Mouse (Mus musculus) gastrocnemius, postnatal 14 days (tissue): ENCODE measurements around the gene Pou3f1. TPM values are rescaled to one million over a fixed set of nuclear protein-coding genes. Genes with fewer than 3 reads are reported as not detected.

ENCODE experiments used
- DNase-seq: peaks from one replicate; pipeline ENCODE4 v3.0.0; 2021; ENCODE audit warnings: mixed read lengths
- intact Hi-C: fragments of 180-260 bp; cut with DNase I; formaldehyde crosslinking; loops from one replicate; pipeline ENCODE4 v1.15.1; 2025; ENCODE audit warnings: low total_unique reads
- total RNA-seq, 2 experiments: library from RNA; stranded (reverse); gene quantifications; 2 replicates each; pipeline ENCODE4 v1.2.3; 2021

Gene Pou3f1
- total RNA-seq, 2 experiments from 2014 or later, result 1.3 to 2.2 TPM

DNA sequence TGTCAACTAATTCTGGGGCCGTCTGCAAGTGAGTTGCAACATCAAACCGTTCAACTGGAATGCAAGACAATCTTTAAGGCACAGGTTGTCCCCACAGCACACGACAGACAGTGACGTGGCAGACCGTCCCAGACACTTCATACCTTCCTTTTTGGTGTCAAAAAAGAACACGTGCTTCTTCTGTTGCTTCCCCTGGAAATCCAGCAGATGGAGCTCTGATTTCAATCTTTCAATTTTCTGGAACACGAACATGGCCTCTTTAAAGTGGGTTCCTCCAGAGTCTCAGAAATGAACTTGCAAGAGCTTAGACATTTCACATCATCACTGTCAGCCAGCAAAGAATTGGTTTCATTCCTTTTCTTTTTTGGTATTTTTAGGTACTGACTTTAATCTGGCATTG, 25.7 kb downstream of the Pou3f1 start:
- intact Hi-C loops, result no loop called here
- no peak for DNase-seq

DNA sequence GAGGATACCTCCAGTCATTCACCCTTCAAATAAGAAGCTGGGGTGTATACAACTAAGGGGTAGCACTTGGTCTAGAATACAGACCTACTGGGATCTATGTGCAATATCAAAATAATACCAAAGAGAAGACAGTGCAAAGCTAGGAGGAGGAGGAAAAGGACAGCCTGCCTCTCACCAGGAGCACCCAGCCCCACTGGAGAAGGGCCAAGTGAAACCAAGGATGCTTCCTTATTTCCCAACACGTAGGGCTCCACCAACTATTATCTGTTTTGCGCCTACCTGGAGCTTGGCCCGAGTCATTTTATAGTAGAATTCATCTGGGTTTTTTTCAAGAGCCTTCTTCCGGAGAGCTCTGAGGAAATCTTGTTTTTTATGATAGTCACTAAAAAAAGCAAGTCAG, 26.9 kb downstream of the Pou3f1 start:
- intact Hi-C loops, result no loop called here
- no peak for DNase-seq

DNA sequence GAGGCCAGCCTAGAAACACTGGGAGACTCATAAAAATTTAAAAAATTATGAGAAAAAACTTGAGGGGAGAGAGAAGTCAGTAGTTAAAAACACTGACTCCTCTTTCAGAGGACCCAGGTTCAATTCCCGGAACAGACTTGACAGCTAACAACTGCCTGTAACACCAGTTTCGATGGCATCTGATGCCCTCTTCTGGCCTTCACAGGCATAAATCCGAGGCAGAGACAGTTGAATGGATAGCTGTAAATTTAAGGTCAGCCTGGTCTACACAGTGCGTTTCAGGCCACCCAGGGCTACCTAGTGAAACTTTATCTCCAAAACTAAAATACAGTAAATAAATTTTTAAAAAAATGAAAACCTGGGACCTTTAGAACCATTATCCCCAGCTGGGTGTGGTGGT, 28.4 kb downstream of the Pou3f1 start:
- intact Hi-C loops, result no loop called here

DNA sequence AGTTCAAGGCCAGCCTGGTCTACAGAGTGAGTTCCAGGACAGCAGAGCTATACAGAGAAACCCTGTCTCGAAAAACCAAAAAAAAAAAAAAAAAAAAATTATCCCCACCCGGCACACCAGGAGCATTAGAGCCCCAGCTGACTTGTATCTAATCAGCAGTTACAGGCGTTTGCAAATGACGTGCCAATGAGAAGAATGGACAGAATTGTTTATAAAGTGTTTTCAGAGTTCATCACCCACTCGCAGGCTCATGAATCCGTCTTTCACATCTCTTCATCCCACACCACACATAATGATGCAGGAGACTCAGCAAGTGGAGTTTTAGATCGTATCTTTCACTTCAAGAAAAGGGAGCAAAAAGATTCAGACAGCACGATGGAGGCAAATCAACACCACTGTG, 28.8 kb downstream of the Pou3f1 start:
- no peak for DNase-seq
- intact Hi-C loops, result no loop called here

More for the DNA sequence above, 28.4 kb downstream of the Pou3f1 start:
- DNase-seq, result no peak

DNA sequence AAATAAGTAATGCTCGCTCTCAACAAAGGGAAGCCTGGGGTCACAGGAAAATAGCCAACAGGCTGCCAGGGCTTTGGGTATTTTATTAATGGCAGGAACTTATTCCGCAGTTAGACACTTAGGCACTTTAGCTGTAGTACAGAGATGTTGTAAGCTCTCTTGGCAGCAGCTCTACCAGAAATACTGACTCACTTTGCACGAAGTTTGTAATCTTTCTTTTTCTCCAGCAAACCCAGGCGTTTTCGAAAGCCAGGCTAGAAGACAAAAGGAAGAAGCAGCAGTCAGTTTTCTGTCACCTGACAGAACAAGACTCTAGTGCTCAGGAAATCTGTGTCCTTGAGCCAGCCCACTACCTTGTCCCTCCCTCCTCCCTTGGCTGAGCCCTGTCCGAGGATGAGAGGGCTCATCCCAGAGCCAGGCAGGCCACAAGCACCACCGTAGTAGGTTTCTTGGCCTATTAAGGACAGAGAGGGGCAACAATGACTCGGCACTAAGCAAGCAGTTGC, 29.3 kb downstream of the Pou3f1 start:
- DNase-seq, result no peak
- intact Hi-C loops, result no loop called here

DNA sequence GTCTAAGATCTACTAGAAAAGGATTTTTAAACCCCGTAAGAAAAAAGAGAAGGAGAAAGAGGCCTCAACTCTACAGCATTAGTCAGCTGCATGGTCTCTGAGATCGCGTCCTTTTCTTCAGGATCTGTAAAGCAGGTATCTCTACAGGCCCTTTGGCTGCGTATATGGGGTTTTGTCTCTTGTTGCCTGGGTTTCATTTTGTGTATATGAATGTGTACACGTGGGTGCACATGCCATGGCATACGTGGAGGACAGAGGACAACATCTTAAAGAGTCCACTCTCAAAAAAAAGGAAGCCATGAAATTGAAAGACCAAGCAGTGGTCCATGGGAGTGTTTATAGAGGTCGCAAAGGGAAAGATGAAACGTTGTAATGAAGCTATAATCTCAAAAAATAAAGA, 34.8 kb downstream of the Pou3f1 start:
- DNase-seq, result no peak
- intact Hi-C loops, result no loop called here

DNA sequence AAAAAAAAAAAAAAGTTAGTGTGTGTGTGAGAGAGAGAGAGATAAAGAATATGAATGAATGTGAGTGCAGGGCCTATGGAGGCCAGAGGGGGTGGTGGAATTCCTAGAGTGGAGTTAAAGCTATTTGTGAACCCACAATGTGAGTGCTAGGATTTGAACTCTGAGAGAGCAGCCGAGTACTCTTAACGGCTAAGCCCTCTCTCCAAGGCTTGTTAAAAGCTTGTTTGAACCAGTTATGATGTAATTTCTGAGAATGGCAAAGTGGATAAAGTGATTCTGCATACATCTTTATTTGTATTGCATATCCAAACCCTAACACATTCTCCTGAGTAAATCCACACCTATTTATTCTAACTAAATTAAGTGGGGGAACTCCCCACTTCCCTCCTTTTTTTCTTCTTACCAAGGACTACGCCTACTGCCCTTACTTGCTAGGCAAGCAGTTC, 35.8 kb downstream of the Pou3f1 start:
- intact Hi-C loops, result no loop called here
- no peak for DNase-seq

DNA sequence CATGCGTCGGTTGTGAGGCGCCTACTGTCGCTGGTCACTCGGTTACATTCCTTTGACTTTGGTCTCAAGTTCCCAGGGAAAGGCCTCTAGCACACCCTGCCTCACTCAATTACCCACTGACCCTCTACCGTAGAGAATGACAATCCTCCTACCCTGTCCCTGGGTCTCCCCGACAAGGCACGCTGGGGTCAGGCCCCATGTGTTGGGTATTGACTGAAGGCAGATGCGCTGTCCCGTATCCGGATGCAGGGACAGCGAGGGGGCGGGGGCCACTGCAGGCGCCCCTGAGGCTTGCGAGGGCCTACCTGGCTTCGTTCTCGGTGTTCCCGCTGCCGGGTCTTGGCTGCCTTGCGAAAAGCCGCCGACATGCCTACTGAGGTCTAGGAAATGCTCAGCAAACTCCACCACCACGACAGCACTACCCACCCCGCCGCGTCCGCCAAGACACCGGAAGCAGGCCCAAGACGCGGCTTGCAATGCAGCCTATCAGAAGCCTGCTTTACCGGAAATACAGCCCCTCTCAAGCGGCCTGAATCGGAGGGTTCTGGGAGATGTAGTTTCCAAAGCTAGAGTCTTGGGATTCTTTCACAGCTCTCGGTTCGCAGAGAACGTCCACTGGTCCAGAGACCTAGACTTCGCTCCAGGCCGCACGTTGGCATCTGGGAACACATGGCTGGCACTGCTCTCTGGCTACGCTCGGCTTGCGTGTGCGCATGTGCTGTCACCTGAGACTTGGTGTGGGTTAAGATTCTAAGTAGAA, 36.7 kb downstream of the Pou3f1 start, which contains the start of gene Utp11:
Utp11 (minus strand) TSS at position 466 of the 760 bp plus-strand sequence.
- intact Hi-C loops, result no loop called here
- peak; percentile 85 for DNase-seq

DNA sequence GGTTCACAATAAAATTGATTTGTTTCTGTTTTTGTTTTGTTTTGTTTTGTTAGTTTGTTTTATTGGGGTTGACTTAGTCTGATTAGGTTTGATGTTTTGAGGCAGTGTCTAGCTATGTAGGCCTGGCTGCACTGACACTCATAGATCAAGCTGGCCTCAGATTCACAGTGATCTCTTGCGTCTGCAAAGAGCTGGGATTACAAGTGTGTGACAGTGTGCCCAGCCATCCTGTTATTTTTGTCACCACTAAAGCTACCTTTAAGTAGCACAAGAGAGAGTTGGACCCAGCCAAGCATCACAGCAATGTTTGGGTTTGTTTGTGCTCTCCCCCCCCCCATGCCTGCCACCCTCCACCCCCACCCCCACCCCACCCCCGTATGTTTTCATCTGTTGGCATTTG, 38.0 kb downstream of the Pou3f1 start:
- DNase-seq, result no peak
- intact Hi-C loops, result no loop called here

DNA sequence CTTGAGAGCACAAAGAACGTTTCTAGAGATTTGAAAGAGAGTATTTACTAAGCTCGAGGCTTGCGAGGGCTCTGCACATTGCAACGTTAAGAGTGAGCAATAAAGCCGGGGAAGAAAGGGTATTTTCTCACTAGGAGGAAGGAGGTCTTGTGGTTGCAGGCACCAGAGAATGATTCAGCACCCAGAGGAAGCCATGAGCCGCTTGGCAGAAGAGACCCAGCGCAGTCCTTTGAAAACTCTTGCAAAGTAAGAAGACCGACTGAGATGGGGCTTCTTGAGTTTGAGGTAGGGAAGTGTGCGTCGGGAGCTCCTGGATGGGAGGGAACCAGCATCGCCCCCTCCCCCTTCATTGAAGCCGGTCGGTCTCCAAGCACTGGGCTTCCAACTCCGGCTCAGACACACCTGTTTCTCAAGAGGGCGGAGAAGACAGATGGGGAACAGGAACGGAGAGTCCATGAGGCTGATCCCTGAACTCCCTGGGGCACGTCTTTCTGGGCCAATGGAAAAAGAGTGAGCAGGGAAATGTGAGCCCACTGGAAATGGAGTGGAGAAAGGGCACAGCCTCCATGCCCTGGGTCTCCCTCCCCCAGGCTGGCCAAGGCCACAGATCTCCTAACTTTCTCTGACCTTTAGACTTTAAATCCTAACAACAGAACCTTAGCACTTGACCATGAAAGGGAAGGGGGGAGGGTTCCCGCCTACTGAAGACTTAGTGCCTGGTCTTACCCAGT, 39.3 kb downstream of the Pou3f1 start:
- intact Hi-C loops, result no loop called here
- DNase-seq, result no peak

DNA sequence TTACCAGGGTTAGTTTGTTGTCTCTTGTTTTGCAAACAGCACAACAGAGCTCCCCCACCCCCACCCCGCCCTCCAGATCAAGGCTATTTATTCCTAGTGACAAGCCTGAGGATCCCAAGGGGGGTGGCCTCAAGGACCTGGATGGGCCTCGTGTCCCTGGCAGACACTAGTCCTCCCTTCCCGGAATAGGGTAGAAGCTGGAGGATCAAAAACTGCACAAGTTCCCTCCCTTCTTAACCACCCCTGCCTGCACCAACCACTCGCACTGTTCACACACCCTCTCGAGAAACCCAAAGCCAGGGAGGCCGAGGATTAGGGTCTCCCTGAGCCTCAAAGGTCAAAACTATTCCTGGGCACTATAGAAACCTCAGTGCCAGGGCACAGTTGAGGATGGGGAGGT, 43.2 kb downstream of the Pou3f1 start:
- no peak for DNase-seq
- intact Hi-C loops, result no loop called here

DNA sequence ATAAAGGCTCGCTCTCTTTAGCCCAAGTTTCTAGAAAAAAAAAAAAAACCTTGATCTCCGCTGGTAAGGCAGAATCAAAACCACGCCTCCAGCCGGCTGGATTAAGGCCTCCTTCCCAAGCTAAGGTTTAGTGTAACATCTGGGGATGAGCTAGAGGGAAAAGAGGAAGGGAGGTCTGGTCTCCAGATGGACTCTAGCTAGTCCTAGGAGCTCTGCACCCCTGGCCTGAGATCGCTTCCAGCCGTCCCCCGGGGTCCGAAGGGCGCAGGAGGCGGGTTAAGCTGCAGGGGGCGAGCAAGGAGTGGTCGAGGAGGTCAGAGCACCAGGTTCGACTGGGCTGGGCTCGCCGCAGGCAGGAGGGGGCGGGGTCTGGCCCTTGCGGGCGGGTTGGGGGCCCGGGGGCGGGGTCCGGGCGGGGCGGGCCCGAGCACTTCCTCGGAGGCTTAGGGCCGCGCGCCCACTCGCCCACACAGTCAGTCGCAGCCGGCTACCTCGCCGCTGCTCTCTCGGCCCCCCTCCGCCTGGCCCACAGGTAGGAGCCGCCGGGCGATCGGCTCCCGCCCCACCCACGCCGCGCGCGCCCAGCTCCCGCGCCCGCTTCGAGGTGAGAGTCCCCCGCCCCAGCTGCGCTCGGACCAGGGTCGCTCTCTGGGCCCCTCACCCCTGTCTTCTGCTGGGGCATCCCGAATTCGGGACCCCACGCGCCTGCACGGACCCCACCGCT, 43.8 kb downstream of the Pou3f1 start, which contains the start of gene Fhl3:
Fhl3 (plus strand) TSS at position 454 of the 724 bp plus-strand sequence.
- intact Hi-C loops, result no loop called here
- DNase-seq, result peak; percentile 82

DNA sequence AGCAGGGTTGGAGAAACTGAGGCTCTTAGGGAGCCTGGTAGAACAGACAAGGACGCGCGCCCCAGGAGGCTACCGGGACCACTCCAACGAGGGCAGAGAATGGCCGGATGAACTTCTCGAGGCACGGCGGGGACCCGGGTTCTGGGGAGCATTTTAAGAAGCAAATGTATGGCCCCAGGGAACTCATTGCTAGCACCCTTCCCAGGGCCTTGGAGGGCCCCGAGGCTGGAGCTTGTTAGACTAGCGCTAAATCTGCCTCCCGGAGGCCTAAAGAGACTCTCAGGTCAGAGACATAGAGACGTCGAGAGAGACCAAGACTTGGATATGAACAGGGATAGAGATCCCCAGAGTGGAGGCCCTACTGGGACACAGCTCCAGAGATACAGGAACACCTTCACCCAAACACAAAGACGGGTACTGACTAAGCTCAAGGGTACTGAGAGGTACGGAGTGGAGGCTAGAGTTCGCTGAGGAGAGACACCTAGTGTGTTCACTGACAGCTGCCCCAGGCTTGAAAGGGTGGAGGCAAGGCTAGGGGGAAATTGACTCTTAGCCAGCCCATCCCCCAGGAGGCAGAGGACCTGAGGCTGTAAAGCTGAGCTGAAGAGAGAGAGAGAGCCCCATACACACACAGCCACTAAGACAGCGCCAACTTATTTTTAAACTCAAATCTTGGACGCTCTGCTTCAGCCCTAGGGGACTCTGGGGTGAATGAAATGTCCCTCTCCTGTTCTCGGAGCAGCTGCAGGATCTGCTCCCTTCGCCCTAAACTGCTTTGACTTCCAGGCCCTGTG, 44.6 kb downstream of the Pou3f1 start:
- intact Hi-C loops, result no loop called here
- peak; percentile 68 for DNase-seq

DNA sequence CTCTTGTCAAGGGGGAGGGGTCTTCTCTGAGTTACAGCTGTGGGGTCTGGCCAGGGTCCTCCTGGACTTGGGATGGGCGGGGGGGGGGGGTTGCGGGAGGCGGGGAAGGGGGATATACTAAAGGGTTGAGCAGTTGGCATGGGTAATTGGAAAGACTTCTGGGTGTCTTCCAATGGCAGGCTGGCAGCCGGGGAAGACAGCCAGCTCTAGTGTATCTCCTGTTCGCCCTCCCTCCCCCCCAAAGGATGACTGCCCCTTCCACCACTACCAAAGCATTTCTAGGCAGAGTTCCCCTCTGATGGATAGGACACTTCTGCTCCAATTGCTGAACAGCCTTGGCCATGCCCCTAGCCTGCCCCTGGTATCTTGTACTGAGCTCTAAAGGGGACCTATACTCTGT, 45.3 kb downstream of the Pou3f1 start:
- intact Hi-C loops, result no loop called here

DNA sequence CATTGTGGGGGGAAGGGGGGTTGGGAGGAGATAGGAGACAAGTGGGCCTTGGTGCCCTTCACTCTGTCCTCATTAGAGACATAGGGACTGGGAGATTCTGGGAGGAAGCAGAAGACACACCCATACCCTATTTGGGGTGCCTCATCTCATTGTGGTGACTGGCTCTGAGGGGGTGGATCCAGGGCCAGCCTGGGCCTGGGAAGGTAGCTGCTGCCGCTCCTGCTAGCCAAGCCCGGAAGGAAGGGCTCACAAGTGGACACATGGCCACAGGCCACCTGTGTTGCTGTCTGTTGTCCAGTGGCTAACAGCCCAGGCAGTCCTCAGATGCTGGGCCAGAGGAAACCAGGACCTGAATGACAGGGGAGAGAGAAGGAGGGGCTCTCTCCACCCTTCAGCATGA, 46.8 kb downstream of the Pou3f1 start:
- intact Hi-C loops, result no loop called here
- peak; percentile 62 for DNase-seq

More for the DNA sequence above, 45.3 kb downstream of the Pou3f1 start:
- DNase-seq, result no peak

DNA sequence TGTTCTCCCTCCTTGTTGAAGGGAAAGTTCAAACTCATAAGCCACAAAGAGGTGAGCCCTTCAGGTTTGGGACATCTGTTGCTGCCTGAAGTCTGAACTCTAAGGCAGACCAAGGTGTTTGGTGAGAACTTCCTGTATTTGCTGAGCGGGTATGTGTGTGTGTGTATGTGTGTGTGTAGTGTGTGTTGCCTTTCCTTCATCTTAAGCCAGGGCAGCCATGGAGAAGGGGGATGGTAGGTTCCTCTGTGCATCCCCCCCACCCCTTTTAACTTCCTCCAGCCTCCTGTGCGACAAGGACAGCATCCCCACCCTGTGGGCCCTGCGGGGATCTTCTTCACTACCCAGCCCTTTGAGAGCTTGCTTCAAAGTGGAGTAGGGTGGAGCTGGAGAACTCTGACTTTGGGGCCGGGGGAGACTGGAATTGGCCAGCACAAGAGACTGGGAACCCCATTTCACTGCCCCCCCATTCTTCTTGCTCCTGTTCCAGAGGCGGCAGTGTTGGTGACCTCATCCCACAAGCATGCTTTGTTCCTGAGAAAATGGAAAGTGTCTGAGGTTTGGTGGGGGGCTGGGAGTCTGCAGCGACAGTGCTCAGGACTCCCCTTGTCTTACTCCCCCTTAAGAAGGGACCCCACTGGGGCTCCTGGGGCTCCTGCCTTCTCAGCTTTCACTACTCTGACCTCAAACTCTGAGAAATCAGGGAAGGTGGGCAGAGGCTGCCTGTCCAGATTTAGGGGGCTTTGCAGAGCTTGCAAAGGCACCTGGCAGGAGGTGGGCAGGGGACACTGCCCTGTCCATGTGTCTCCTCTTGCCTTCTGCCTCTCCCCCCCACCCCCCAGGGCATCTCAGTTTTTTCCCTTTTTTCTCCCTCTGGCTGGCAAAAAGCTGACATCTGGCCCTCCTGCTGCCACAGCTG, 47.5 kb downstream of the Pou3f1 start:
- DNase-seq, result no peak
- intact Hi-C loops, result no loop called here

DNA sequence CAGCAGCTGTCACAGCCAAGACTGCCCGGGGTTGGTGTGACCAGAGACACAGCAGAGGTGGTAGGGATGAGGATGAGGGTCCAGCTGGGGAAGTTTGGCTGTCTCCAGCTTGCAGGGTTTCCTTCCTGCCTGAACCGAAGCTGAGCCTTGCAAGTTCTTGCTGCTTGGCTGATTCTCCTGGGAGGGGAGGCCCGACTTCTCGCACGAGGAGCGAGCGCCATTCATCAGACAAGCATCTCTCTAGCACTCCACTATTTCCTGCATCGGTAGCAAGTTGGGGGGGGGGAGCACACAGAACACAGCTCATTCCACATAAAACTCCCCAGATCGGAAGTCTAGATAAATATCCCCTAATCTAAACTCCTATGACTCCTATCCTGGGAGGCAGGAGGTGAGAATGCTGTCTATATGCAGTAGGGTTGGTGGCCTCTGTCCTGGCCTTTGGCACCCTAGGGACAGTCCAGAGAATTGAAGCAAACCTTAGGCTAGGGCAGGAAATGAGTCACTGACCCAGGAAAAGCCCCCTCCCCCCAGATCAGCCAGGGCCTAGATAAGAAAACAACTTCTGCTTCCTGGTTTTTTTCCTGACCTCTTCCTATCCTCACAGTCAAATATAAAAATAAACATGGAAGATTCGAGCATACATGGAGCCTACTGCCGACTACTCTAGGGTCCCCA, 48.3 kb downstream of the Pou3f1 start:
- peak; percentile 61 for DNase-seq
- intact Hi-C loops, result no loop called here
